8 mouse cellular contexts compared by ENCODE assay signal in the genomic region with DNA sequence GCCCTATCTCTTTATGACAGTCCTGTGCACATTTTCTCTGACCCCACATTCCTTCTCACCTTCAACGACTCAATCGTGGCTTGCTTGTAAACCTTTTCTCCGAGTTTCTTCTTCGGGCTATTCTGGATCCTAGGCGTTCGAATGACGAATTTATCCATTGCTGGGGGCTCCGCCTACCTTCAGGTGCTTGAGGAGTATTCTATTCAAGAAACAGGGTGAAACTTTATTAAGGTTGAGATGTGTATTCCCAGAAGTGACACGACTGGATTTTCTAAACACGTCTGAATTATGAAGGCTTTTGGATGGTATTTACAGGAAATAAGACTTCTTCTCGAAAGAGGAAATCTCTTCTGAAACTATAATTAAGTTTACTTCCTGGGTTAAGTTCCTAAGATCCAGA. TPM values are rescaled to one million over a fixed set of nuclear protein-coding genes. Genes with fewer than 3 reads are reported as not detected.
DNase-seq lines count a peak whose midpoint lies in the region; ATAC-seq and TF ChIP-seq lines count a peak whose summit lies in the region.

No protein-coding gene starts in this region.

- ATAC-seq in kidney, embryonic 15.5 days (replicated peaks; ENCODE audit: low FRiP score) = no peak
- no peak for ATAC-seq in hindbrain, embryonic 11.5 days (ENCODE audit: low FRiP score)
- ATAC-seq in midbrain, embryonic 13.5 days = no peak

- TF ChIP-seq POLR2A in bone marrow macrophage, adult 2 months (IDR thresholded peaks at IDR 0.05; ENCODE audit: borderline replicate concordance, low read depth, low read length) = no peak

- peaks cover 31% of the 10 kb centered on the region for H3K4me1 ChIP-seq in kidney, embryonic 15.5 days
- H3K4me1 ChIP-seq in bone marrow macrophage, adult 2 months (ENCODE audit: control insufficient read depth, insufficient read depth, low read length) = peaks cover 33% of the 10 kb centered on the region
- H3K4me1 ChIP-seq in hindbrain, embryonic 11.5 days (replicated peaks; ENCODE audit: control insufficient read depth, insufficient read depth, low read length) = no peaks in the 10 kb centered on the region
- H3K4me1 ChIP-seq in midbrain, embryonic 13.5 days (replicated peaks) = peaks cover 40% of the 10 kb centered on the region

- peak overlapping the region; percentile 86 for H3K4me3 ChIP-seq in kidney, embryonic 15.5 days (replicated peaks)
- H3K4me3 ChIP-seq in bone marrow macrophage, adult 2 months (ENCODE audit: insufficient read depth, low read length) = peak overlapping the region; percentile 96
- peak overlapping the region; percentile 98 for H3K4me3 ChIP-seq in hindbrain, embryonic 11.5 days (ENCODE audit: low read depth, low read length)
- peak overlapping the region; percentile 95 for H3K4me3 ChIP-seq in midbrain, embryonic 13.5 days (replicated peaks)

- H3K4me2 ChIP-seq in kidney, embryonic 15.5 days = peak overlapping the region; percentile 64
- peak overlapping the region; percentile 72 for H3K4me2 ChIP-seq in hindbrain, embryonic 11.5 days (replicated peaks; ENCODE audit: low read depth, low read length)
- peak overlapping the region; percentile 66 for H3K4me2 ChIP-seq in midbrain, embryonic 13.5 days (replicated peaks)

- DNase-seq in kidney, adult 8-10 months = no peak
- DNase-seq in hindbrain, embryonic 11.5 days (ENCODE audit: low spot score) = no peak
- DNase-seq in thymus, postnatal 36 days = no peak
- DNase-seq in adrenal gland, adult 2 months = no peak
- DNase-seq in c-Kit-positive CD71-positive TER-119-positive erythroid progenitor cells, embryonic 14.5 days (ENCODE audit: low spot score) = no peak

- H3K9ac ChIP-seq in kidney, embryonic 15.5 days = peak overlapping the region; percentile 81
- peak overlapping the region; percentile 94 for H3K9ac ChIP-seq in hindbrain, embryonic 11.5 days (ENCODE audit: low read depth, low read length)
- peak overlapping the region; percentile 92 for H3K9ac ChIP-seq in midbrain, embryonic 13.5 days (replicated peaks)

- no peaks in the 10 kb centered on the region for H3K27me3 ChIP-seq in kidney, embryonic 15.5 days
- H3K27me3 ChIP-seq in hindbrain, embryonic 11.5 days (ENCODE audit: control insufficient read depth, insufficient read depth, low read length) = no peaks in the 10 kb centered on the region
- H3K27me3 ChIP-seq in midbrain, embryonic 13.5 days = no peaks in the 10 kb centered on the region

- no peaks in the 10 kb centered on the region for H3K9me3 ChIP-seq in kidney, embryonic 15.5 days (replicated peaks)
- no peaks in the 10 kb centered on the region for H3K9me3 ChIP-seq in hindbrain, embryonic 11.5 days (ENCODE audit: control insufficient read depth, low read length)
- no peaks in the 10 kb centered on the region for H3K9me3 ChIP-seq in midbrain, embryonic 13.5 days

- WGBS in kidney, embryonic 15.5 days = 38% methylated on average over 11 of the region's 11 CpGs
- WGBS in hindbrain, embryonic 11.5 days = 53% methylated on average over 11 of the region's 11 CpGs
- WGBS in midbrain, embryonic 13.5 days = 54% methylated on average over 11 of the region's 11 CpGs

- TF ChIP-seq CTCF in bone marrow macrophage, adult 2 months (IDR thresholded peaks at IDR 0.05; ENCODE audit: low read depth, low read length) = no peak

- H3K36me3 ChIP-seq in kidney, embryonic 15.5 days = peaks cover 21% of the 10 kb centered on the region
- H3K36me3 ChIP-seq in hindbrain, embryonic 11.5 days (ENCODE audit: control insufficient read depth, insufficient read depth, low read length) = no peaks in the 10 kb centered on the region
- H3K36me3 ChIP-seq in midbrain, embryonic 13.5 days = peaks cover 17% of the 10 kb centered on the region

- H3K27ac ChIP-seq in kidney, embryonic 15.5 days = peak overlapping the region; percentile 99
- H3K27ac ChIP-seq in bone marrow macrophage, adult 2 months (ENCODE audit: insufficient read depth, low read depth, low read length) = peak overlapping the region; percentile 88
- H3K27ac ChIP-seq in hindbrain, embryonic 11.5 days (ENCODE audit: low read depth, low read length) = no peak overlapping the region
- H3K27ac ChIP-seq in midbrain, embryonic 13.5 days = peak overlapping the region; percentile 98; the same call in 1 of the 2 replicates

RNA-seq across cellular contexts. Expression of a gene that starts 0.7 kb away (rescaled TPM):
- 455 and 483 TPM in 2 replicates for polyA plus RNA-seq in kidney, embryonic 15.5 days (2015; fragmentation: Nextera tagmentation; extraction: Ambion mirVana)
- 293 and 296 TPM in 2 replicates for polyA plus RNA-seq in bone marrow macrophage, adult 2 months (2012; ENCODE audit: insufficient read depth, insufficient read length, missing spikeins)
- polyA plus RNA-seq in hindbrain, embryonic 11.5 days (2014; fragmentation: Nextera tagmentation; extraction: Ambion mirVana) = 387 and 390 TPM in 2 replicates
- 377 and 395 TPM in 2 replicates for polyA plus RNA-seq in midbrain, embryonic 13.5 days (2015; fragmentation: Nextera tagmentation; extraction: Ambion mirVana)
- 100 to 1,000 TPM; 274 to 379 TPM for total RNA-seq in adrenal gland, adult 2 months (2021)
- 746 and 999 TPM in 2 replicates for polyA plus RNA-seq in adrenal gland, adult 2 months (2012; rRNA removed)

RNA-seq across cellular contexts. Expression of a gene that starts 1.4 kb away (rescaled TPM):
- polyA plus RNA-seq in kidney, embryonic 15.5 days (2015; fragmentation: Nextera tagmentation; extraction: Ambion mirVana) = 26.9 and 32.1 TPM in 2 replicates
- polyA plus RNA-seq in bone marrow macrophage, adult 2 months (2012; ENCODE audit: insufficient read depth, insufficient read length, missing spikeins) = 27.9 and 34.4 TPM in 2 replicates
- 21.1 and 26.4 TPM in 2 replicates for polyA plus RNA-seq in hindbrain, embryonic 11.5 days (2014; fragmentation: Nextera tagmentation; extraction: Ambion mirVana)
- polyA plus RNA-seq in midbrain, embryonic 13.5 days (2015; fragmentation: Nextera tagmentation; extraction: Ambion mirVana) = 28.4 and 45.1 TPM in 2 replicates
- 10 to 100 TPM; 22.7 to 26.7 TPM for total RNA-seq in adrenal gland, adult 2 months (2021)
- polyA plus RNA-seq in adrenal gland, adult 2 months (2012; rRNA removed) = 5.3 and 5.4 TPM in 2 replicates

RNA-seq across cellular contexts. Expression of a gene that starts 31.5 kb away (rescaled TPM):
- not detected in 2 replicates for polyA plus RNA-seq in kidney, embryonic 15.5 days (2015; fragmentation: Nextera tagmentation; extraction: Ambion mirVana)
- not detected in 2 replicates for polyA plus RNA-seq in bone marrow macrophage, adult 2 months (2012; ENCODE audit: insufficient read depth, insufficient read length, missing spikeins)
- polyA plus RNA-seq in hindbrain, embryonic 11.5 days (2014; fragmentation: Nextera tagmentation; extraction: Ambion mirVana) = not detected in 2 replicates
- not detected in 2 replicates for polyA plus RNA-seq in midbrain, embryonic 13.5 days (2015; fragmentation: Nextera tagmentation; extraction: Ambion mirVana)
- total RNA-seq in adrenal gland, adult 2 months (2021) = not detected
- polyA plus RNA-seq in adrenal gland, adult 2 months (2012; rRNA removed) = 0.15 and 0.45 TPM in 2 replicates
